Mouse (Mus musculus): ENCODE data around the gene Epn2. TPM values are rescaled to one million over a fixed set of nuclear protein-coding genes. Genes with fewer than 3 reads are reported as not detected.

The Epn2 gene
- total RNA-seq, 1 experiment from 2014 or later, result 35.2 TPM

DNA sequence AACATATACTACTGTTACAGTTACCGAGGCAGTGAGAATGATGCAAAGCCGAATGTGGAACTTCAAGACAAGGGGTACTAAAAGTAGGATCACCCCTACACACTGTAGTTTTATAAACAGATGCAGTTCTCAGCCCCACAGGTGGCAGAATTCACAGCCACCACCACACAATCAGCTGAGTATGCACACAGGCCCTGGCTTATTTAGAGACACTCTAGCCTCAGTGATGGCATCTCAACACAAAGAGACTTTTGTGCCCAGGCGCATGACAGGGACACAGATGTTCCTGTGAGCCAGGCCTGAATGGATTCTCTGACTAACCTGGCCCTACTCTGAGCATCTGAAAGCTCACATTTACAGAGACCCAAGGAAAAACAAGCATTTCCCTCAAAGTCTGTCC lies 42.1 kb downstream of the Epn2 start:
- DNase-seq, result no peak

DNA sequence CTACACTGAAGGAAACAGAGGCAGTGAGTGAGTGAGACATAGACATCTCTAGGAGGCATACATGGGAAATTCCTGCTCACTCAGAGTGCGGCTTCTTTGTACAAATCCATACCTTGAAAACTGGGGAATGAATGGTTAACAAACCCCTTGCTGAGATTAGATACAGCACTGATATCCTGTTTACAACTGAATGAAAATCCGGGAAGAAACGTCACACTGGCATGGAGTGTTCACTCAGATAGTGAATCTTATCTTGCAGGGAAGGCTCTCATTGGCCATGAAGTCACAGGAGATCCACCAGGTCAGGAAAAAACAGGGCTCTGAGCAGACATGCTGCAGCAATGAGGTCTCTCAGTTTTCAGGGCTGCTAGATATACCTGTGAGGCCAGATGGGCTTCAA lies 42.5 kb downstream of the Epn2 start:
- no peak for DNase-seq

DNA sequence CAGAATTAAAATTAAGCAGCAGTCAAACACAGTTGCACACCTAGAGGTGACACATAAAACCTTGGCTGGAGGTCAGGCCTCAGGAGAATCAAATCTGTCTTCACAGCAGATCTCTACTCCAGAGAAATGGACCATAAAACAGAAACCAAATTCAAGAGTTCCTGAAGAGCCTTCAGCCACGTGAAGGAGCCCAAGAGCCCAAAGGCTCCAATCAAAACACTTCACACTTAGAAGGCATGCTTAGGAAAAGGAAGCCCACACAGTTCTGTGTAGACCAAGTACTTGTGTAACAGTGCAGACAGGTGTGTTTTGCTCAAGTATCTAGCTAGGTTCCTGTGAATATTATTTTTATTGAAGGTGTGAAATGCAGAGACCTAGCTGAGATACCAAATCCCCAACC lies 44.0 kb downstream of the Epn2 start:
- no peak for DNase-seq

DNA sequence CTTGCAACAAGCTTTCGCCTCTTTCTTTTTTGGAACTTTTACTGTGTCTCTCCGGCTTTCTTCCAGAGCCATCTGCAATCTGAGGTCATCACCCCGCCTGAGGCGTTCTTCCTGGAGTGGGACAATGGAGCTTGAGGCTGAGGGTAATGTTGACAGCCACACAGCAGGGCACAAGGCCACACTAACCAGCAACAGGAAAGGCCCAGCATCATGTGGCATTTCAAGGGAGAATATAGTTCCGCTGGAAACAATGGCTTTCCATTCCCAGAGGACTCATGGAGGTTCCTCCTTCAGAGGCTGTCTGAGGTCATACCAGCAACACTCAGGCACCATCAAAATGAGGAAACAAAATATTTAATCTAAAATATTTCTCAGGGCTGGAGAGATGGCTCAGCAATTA lies 45.9 kb downstream of the Epn2 start:
- DNase-seq, result peak; percentile 55

DNA sequence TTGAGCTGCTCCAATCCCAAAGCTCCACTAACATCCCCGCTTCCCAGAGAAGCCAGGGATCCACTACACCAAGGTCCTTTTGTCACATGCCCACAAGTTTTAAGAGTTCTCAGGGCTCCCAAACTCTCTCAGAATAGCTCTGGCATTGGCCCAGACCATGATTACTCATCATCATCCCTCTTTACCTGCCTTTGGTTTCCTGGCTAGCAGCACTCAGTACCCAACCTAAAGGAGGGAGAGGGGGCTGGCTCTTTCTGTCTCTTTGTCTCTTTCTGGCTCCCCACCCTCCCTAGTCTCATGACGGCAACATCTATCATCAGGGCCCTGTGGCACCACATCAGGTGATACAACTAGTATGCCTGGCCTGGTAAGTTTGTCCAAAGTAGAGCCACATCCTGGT lies 46.7 kb downstream of the Epn2 start:
- peak; percentile 23 for DNase-seq

DNA sequence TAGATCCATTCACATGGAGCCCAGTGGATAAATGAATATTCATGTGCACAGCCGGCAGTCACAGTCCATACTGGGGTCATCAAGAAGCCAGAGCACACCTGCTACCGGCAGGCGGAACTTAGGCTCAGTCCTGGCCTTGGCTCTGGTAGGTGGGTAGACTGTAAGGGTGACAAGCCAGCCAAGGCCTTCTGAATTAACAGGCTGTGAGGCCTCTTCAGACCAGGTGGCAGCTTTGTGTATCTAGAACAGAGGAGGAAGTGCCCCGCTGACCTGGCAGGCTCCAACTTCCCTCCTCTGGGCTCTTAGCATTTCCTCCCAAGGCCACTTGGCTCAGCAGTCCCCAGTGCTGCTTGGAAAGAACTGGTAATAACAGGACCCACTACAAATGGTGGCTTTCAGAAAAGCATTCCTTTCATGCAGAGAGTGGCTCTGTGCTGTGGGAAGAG lies 50.2 kb downstream of the Epn2 start:
- peak; percentile 49 for DNase-seq

DNA sequence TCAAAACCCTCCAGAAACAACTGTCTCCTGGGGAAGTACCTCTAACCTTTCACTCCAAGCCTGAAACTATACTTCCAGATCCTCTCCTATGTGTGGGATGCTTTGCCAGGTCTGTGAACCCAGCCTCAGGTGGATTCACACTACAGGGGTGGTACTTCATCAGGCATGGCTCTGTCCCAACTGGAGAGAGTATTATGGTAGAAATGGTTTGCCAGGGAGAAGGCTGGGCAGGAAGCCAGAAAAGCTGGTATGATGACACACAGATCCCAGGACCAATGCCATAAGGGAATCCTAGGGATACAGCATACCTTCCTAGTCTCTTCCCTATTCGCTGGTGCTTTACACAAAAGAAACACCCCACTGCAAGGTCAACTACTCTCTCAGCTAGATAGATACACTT lies 52.6 kb downstream of the Epn2 start:
- DNase-seq, result peak; percentile 66

DNA sequence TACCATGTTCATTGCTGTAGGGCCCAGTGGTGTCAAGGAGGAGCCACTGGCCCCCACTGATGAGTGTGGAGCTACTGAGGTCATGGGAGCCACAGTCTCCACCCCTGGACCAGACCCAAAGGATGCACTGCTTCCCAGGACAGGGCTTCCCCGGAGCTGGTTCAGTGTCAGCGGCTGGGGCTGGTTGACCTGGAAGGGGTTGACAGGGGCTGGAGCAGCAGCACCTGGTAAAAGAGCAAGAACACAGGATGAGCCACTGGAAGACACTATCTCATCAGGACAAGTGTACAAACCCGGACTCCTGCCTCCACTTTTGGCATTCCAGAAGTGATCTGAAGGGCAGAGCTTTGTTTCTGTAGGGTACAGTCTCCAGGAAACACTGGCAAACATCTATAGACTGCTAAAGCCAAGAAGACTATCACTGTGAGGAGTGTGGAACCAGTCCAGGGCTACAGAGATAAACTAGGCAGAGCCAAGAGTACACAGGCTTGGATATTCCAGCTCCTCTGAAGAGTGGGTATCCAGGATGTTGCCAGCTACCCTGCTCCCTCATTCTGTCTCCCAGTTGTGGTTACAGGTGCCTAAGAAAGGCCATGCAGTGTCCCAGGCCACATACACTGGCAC lies 59.9 kb downstream of the Epn2 start:
- DNase-seq, result no peak

DNA sequence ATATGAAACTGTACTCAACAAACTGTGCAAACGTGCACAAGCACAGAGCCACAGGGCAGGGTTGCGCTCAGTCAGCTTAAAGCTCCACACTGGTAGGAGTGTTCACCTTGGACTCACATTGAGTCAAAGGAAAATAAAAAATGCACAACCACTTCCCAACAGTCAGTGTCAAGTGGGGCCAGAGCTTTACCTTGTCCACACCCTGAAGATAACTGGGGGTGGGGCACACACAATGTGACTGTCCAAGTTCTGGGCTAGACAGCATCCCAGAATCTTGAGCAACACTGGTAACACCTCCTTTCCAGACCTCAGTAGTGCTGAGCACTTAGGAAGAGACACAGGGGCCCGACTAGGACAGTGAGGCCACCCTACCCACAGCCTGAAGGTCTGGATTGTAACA lies 60.6 kb downstream of the Epn2 start:
- no peak for DNase-seq

DNA sequence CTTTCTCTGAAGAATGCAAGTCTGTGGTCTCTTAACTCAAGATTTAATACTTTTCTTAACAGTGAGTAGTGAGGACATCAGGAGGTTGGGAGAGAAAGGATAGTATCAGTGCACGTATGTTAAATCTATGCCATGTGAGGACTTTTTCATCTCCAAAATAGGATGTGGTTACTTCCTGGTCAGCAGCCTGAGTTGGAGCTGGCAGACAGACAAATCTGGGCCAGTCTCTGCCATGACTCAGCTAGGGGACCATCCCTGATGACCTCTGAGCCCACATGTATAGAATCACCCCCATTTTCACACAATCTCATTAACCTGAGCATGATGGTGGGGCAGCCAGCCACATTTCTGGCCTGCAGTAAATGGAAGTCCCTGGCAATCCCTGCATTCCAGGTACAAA lies 61.5 kb downstream of the Epn2 start:
- DNase-seq, result no peak

DNA sequence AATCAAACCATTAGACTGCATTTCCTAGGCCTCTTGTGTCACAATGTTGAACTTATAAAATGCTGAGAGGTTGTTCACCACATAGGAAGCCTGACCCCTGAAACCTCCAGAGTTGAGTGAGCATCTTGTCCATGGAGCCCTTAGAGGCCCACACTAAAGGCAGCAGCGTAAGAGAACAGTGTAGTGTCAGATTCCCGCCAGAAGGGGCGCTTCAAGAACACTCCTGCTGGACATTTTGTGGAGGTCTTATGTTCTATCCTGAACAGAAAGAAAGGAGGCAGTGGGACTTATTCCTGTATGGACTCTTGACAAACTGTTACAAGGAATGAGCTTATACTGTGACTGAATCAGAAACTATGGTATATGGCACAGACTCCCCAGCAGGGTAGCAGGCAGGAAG lies 64.5 kb downstream of the Epn2 start:
- peak; percentile 56 for DNase-seq

DNA sequence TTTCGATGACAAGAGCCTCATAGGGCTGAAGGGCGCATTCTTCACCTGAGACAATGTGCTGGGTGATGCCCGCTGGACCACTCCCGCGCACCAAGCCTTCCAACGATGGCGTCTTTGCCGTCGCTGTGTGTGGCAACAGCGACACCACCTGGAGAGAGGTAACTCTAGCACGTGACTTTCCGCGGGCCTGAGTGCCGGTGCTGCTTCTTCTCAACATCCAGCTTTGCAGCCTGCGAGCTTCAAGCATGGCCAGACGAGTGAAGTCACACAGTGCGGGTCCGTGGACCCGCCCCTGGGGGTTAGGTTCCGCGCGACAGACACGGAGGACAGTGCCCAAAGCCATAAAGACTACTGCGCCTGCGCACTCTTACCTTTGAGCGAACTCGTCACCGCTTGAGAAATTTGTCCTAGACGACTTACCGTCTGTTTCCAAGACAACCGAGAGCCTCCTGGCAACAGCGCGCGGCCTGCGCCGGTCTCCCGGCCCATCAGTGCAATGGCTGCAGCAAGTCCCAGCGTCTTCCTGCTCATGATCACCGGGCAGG lies 74.7 kb downstream of the Epn2 start, which contains the start of gene B9d1:
B9d1 (plus strand) TSS at position 432 of the 545 bp plus-strand sequence.
- DNase-seq, result peak; percentile 96

DNA sequence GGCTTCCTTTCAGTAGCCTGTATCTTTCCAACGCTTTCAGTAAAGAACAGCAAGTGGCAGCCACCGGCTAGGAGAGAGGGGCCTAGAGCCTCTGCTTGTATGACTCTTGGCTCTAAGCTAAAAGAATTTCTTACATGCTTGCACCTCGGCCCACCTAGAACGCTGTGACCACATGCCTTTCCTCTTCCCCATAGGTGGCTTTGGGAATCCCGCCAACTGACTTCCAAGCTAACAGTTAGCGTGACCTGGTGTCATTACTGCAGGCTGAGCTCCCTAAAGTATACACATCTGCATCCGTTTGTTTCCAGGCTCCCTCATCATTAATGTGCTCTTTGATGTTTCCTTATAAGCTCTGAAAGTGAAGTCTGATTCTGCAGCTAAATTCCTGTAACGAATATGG lies 75.6 kb downstream of the Epn2 start:
- no peak for DNase-seq

DNA sequence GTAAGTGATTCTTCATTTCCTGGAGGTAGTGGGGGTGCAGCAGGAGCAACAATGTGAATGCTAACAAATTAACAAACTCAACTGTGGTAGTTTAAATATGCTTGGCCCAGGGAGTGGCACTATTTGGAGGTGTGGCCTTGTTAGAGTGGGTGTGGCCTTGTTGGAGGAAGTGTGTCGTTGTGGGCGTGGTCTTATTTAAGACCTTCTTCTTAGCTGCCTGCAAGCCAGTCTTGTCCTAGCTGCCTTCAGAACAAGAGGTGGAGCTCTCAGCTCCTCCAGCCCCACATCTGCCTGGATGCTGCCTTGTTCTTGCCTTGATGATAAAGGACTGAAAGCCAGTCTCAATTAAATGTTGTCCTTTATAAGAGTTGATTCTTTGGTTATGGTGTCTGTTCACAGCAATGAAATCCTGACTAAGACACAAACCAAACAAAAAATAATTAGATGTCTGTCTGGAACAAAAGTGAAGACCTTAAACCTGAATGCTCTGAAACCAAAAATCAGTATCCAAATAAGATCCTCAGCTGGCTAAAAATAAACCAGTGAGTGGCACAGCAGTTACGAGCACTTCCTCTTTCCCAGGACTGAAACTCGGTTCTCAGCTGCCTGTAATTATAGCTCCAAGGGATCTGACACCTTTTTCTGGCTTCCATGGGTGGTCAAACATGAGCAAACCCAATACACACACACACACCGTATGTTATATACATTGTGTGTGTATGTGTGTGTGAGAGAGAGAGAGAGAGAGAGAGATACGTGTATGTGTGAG lies 80.6 kb downstream of the Epn2 start:
- no peak for DNase-seq

DNA sequence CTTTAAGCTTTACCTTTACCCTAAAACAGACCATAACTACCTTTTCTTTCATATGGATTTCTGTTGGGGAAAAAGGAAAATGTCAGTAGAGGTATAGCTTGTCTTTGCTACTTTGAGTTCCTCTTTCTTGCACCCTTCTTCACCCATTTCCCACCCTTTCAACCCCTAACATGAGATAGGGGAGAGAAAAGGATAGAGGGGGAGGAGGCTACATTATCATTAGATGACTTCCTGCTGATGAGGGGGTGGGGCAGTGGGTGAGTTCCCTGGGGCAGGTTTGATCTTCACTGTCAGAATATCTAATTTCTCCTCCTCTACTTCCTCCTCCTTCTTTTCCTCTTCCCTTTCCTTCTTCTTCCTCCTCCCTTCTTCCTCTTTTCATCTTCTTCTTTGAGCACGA lies 82.0 kb downstream of the Epn2 start:
- DNase-seq, result no peak

DNA sequence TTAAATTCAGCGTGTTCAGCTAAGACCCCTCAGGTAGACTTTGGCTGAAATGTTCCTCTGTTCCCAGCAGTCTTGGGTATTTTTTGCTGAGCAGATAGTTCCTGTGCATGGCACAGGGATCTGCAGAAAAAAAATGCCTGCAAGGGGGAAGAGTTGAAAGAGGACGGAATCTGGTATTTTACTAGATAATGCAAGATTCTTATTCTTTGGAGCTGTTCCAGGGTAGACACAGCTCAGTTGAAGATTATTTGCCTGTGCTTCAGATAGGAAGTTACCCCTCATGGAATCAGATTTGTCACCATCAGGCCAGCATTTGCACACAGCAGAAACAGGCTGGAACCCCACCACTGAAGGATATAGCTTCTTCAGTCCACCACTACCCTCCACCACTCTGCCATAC lies 84.0 kb downstream of the Epn2 start:
- DNase-seq, result no peak

DNA sequence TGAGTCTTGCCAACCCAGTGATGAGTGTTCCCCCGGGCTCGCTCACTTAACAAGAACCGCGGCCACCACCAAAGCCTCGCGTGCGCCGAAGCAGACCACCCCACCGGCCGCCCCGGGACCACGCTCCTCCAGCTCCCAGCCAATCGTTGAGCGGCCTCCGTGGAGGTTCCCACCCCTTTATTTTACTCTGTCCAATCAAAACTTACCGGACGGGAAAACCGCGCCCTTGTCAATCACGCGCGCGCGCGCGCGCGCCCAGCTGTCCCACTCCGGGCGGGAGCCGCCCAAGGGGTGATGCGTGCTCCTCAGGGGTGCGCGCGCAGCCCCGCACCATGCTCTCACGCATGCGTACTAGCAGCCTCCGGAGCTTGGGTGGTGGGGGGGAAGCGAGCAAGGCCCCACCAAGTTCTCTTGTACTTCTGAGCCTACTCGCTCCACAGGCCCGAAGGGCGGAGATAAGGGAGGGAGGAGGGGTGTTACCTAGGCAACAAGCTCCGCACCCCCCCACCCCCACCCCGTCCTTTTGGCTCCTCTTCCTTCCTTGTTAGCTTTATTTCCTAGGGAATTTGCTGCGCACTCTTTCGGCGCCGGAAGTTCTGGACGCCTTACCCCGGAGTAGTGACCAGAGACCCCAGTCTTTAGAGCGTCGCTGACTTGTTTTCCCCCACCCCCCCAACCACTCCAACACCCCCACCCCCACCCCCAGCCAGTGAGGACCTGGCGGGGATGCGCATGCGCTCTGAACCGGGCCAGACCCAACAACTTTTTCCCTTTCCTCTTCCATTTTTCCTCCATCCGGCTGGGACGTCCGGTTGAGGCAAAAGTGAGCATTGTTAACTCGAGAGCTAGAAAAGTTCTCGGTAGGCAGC lies 85.1 kb downstream of the Epn2 start, which contains the start of gene Mapk7:
Mapk7 (minus strand) TSS at position 278 of the 869 bp plus-strand sequence.
- DNase-seq, result peak; percentile 99

DNA sequence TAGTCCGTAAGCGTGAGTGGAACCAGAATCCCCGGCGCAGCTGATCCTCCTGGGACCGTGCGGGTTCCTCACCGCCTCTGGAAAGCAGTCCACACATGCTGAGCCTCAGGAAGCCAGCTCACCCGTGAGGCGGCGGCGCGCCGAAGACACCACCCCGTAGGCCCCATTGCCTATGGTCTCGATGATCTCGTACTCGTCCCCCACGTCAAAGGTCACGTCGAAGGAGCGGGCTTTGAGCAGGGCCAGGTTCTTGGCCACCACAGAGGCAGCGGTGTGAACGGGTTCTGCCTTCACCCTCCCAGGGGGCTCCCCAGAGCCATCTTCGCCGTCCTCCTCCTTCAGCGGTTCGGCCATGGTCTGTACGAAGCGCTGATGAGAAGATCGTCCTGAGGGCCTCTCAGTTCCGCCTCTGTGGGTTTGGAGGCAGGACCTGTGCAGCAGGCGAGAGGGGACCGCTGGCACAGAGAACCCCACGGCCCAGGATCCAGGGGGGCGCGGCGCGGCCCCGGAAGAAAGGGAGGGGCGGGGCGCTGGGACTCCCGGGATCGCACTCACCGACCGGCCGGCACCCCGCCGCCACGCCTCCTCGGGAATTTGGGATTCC lies 85.9 kb downstream of the Epn2 start:
- peak; percentile 64 for DNase-seq

DNA sequence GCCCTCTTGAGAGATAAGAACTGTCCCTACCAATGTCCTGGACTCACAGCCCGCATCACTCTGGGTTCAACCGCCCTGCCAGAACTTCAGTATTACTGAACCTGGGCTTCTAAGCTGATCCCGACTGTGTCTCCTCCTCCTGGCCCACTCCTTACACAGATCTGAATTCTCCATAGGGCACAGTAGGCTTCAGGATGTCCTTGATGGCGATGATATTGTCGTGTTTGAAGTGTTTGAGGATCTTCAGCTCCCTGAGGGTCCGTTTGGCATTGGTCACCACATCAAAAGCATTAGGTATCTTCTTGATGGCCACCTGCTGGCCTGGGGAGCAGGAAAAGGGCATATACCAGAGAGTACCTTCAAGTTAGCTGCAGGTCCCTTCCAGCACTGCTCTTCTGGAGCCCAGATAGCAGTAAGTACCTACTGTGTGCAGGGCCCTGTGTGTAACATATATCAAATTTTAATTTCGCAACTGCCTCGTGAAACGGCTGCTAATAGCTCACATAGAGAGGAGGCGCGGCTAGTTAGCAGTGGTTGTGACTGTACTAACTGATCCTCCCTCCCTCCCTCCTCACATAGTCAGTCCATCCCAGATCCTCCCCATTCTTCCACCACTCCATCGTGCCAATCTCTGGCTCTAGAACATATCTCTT lies 86.6 kb downstream of the Epn2 start:
- no peak for DNase-seq

DNA sequence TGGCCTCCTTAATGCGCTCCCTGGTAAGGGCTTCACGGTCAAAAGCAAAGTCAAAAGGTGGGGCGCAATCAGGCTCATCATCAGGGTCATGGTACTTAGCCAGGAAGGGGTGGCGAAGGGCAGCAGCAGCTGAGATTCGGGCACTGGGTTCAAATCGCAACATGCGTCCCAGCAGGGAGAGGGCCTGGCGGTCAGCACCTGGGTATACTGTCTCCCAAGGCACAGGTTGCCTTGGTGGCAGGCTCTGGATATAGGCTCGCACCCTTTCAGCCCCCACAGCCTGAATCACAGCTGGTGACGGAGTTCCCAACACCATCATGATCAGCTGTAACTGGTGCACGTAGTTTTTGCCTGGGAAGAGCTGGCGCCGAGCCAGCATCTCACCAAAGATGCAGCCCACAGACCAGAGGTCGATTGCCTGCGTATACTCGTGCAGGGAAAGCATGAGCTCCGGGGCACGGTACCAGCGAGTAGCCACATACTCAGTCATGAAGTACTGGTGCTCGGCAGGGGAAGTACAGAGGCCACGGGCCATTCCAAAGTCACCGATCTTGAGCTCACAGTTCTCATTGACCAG lies 88.5 kb downstream of the Epn2 start:
- no peak for DNase-seq

DNA sequence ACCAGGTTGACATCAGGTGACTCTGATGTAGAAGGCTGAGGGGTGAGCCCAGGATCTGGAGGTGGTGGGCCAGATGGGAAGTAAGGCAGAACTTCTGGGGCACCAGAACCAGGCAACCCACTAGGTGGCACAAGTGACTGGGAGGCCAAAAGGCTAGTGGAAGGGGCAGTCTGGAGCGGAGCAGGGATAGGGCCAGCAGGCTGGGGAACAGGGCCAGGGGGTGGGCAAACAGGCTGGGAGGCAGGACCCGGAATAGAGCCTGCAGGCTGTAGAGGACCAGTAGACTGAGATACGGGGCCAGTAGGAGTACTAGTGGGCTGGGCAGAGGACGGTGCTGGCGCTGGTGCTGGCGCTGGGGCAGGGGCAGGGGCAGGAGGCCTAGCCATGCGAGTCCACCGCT lies 89.6 kb downstream of the Epn2 start:
- no peak for DNase-seq
